Mouse (Mus musculus) ES-CJ7 (cell line): Measurements from ENCODE around the gene Sycp2.

ENCODE experiments used
- DNase-seq: peaks from one replicate; pipeline ENCODE4 v3.0.0; 2011; ENCODE audit warnings: low read depth, low spot score

The Sycp2 gene

GRCm38 (mm10) chr2:178303453-178304187 is 103.9 kb downstream of the Sycp2 start:
- no peak for DNase-seq
